Mouse (Mus musculus): ENCODE measurements around the gene Mfap1a. TPM values are rescaled to one million over a fixed set of nuclear protein-coding genes. Genes with fewer than 3 reads are reported as not detected.
"Not testable (repeated sequence)": the region's sequence is repeated elsewhere in the genome, so short reads cannot be mapped to it uniquely, and the experiment has no call there.

The Mfap1a gene
- 3.8 and 4.7 TPM in 2 replicates for polyA plus RNA-seq (2012; rRNA removed)

- not testable (repeated sequence) for H3K4me1 ChIP-seq (replicated peaks; ENCODE audit: control insufficient read depth, insufficient read depth, low read length); H3K36me3 ChIP-seq (ENCODE audit: control insufficient read depth, insufficient read depth, low read length); H3K27me3 ChIP-seq (ENCODE audit: control insufficient read depth, insufficient read depth, low read length)
- Histone ChIP-seq H3K27ac (ENCODE audit: control insufficient read depth, insufficient read depth, low read length) (peak within 1 kb of the TSS; percentile 79; the same call in 1 of the 2 replicates), H3K4me3 (ENCODE audit: control insufficient read depth, insufficient read depth, low read length) (peak within 1 kb of the TSS; percentile 94)
- TF ChIP-seq POLR2A (IDR thresholded peaks at IDR 0.05; ENCODE audit: control insufficient read depth, extremely low read depth, insufficient read depth, low read length, poor library complexity) = peak; percentile 87
- WGBS = 4% methylated on average over 42 of the region's 42 CpGs
- peak; percentile 85 for DNase-seq
These were observed at the start of gene Mfap1a, which contains the start of gene Wdr76 for GRCm38 (mm10) chr2:121505942-121506882. Gene Mfap1a, minus strand, starts transcription at chr2:121506665. Gene Wdr76, plus strand, starts transcription at chr2:121506723.

GRCm38 (mm10) chr2:121551271-121551670 lies 44.8 kb upstream of the Mfap1a start:
- H3K27ac ChIP-seq (ENCODE audit: control insufficient read depth, insufficient read depth, low read length) = no peak overlapping the region

GRCm38 (mm10) chr2:121549630-121550029 lies 43.2 kb upstream of the Mfap1a start:
- no peak overlapping the region for H3K4me3 ChIP-seq (ENCODE audit: control insufficient read depth, insufficient read depth, low read length)
- no peak for DNase-seq

More at GRCm38 (mm10) chr2:121551271-121551670, 44.8 kb upstream of the Mfap1a start:
- Histone ChIP-seq H3K27me3 (ENCODE audit: control insufficient read depth, insufficient read depth, low read length) (no peaks in the 10 kb centered on the region), H3K36me3 (ENCODE audit: control insufficient read depth, insufficient read depth, low read length) (no peaks in the 10 kb centered on the region), H3K4me1 (replicated peaks; ENCODE audit: control insufficient read depth, insufficient read depth, low read length) (no peaks in the 10 kb centered on the region), H3K4me3 (ENCODE audit: control insufficient read depth, insufficient read depth, low read length) (no peak overlapping the region)
- no peak for DNase-seq
- no peak for TF ChIP-seq CTCF (IDR thresholded peaks at IDR 0.05; ENCODE audit: borderline replicate concordance, control insufficient read depth, extremely low read depth, insufficient read depth, low read length, poor library complexity)
- no peak for TF ChIP-seq POLR2A (IDR thresholded peaks at IDR 0.05; ENCODE audit: control insufficient read depth, extremely low read depth, insufficient read depth, low read length, poor library complexity)
- WGBS = 93% methylated on average over 8 of the region's 8 CpGs

GRCm38 (mm10) chr2:121544829-121545228 lies 38.4 kb upstream of the Mfap1a start:
- TF ChIP-seq CTCF (IDR thresholded peaks at IDR 0.05; ENCODE audit: borderline replicate concordance, control insufficient read depth, extremely low read depth, insufficient read depth, low read length, poor library complexity) (no peak), POLR2A (IDR thresholded peaks at IDR 0.05; ENCODE audit: control insufficient read depth, extremely low read depth, insufficient read depth, low read length, poor library complexity) (no peak)
- H3K27ac ChIP-seq (ENCODE audit: control insufficient read depth, insufficient read depth, low read length) = no peak overlapping the region
- no peak overlapping the region for H3K4me3 ChIP-seq (ENCODE audit: control insufficient read depth, insufficient read depth, low read length)
- no peaks in the 10 kb centered on the region for H3K27me3 ChIP-seq (ENCODE audit: control insufficient read depth, insufficient read depth, low read length)
- no peak for DNase-seq
- H3K4me1 ChIP-seq (replicated peaks; ENCODE audit: control insufficient read depth, insufficient read depth, low read length) = no peaks in the 10 kb centered on the region
- 95% methylated on average over 3 of the region's 3 CpGs for WGBS
- peaks cover 37% of the 10 kb centered on the region for H3K36me3 ChIP-seq (ENCODE audit: control insufficient read depth, insufficient read depth, low read length)

More at GRCm38 (mm10) chr2:121549630-121550029, 43.2 kb upstream of the Mfap1a start:
- peaks cover 5% of the 10 kb centered on the region; the same call in 1 of the 2 replicates for H3K36me3 ChIP-seq (ENCODE audit: control insufficient read depth, insufficient read depth, low read length)
- no peak overlapping the region for H3K27ac ChIP-seq (ENCODE audit: control insufficient read depth, insufficient read depth, low read length)
- no peaks in the 10 kb centered on the region for H3K4me1 ChIP-seq (replicated peaks; ENCODE audit: control insufficient read depth, insufficient read depth, low read length)
- WGBS = 95% methylated on average over 6 of the region's 6 CpGs
- no peak for TF ChIP-seq CTCF (IDR thresholded peaks at IDR 0.05; ENCODE audit: borderline replicate concordance, control insufficient read depth, extremely low read depth, insufficient read depth, low read length, poor library complexity)
- TF ChIP-seq POLR2A (IDR thresholded peaks at IDR 0.05; ENCODE audit: control insufficient read depth, extremely low read depth, insufficient read depth, low read length, poor library complexity) = no peak
- no peaks in the 10 kb centered on the region for H3K27me3 ChIP-seq (ENCODE audit: control insufficient read depth, insufficient read depth, low read length)

- H3K4me1 ChIP-seq (replicated peaks; ENCODE audit: control insufficient read depth, insufficient read depth, low read length) = no peaks in the 10 kb centered on the region
- H3K36me3 ChIP-seq (ENCODE audit: control insufficient read depth, insufficient read depth, low read length) = peaks cover 18% of the 10 kb centered on the region
- no peak for DNase-seq
- no peak overlapping the region for H3K4me3 ChIP-seq (ENCODE audit: control insufficient read depth, insufficient read depth, low read length)
- H3K27ac ChIP-seq (ENCODE audit: control insufficient read depth, insufficient read depth, low read length) = no peak overlapping the region
- WGBS = 95% methylated on average over 2 of the region's 2 CpGs
- no peaks in the 10 kb centered on the region for H3K27me3 ChIP-seq (ENCODE audit: control insufficient read depth, insufficient read depth, low read length)
- TF ChIP-seq CTCF (IDR thresholded peaks at IDR 0.05; ENCODE audit: borderline replicate concordance, control insufficient read depth, extremely low read depth, insufficient read depth, low read length, poor library complexity) = no peak
These were observed 18.6 kb upstream of the Mfap1a start for GRCm38 (mm10) chr2:121525056-121525455.

GRCm38 (mm10) chr2:121522830-121523229 lies 16.4 kb upstream of the Mfap1a start:
- WGBS = 95% methylated on average over 3 of the region's 3 CpGs
- H3K27ac ChIP-seq (ENCODE audit: control insufficient read depth, insufficient read depth, low read length); H3K4me3 ChIP-seq (ENCODE audit: control insufficient read depth, insufficient read depth, low read length); DNase-seq; H3K27me3 ChIP-seq (ENCODE audit: control insufficient read depth, insufficient read depth, low read length); H3K4me1 ChIP-seq (replicated peaks; ENCODE audit: control insufficient read depth, insufficient read depth, low read length): not testable (repeated sequence)
- H3K36me3 ChIP-seq (ENCODE audit: control insufficient read depth, insufficient read depth, low read length) = peaks cover 28% of the 10 kb centered on the region

Measured in thymus, adult 2 months (tissue).